Mouse (Mus musculus) kidney, embryonic 14.5 days (tissue): ENCODE results near the gene Pfdn4. TPM values are rescaled to one million over a fixed set of nuclear protein-coding genes. Genes with fewer than 3 reads are reported as not detected.

Experiments
- ATAC-seq: fragments of 200-750 bp; cut with Nextera tagmentation; 2 replicates; pipeline ENCODE4 v1.8.0; 2017; ENCODE audit warnings: moderate number of reproducible peaks, mild to moderate bottlenecking, moderate TSS enrichment, moderate library complexity; ENCODE audit not compliant: low FRiP score, low TSS enrichment
- H3K27ac ChIP-seq: fragments of 300-500 bp; sonication (generic); 2 replicates; pipeline ENCODE4 v1.5.1; 2014; ENCODE audit warnings: low read depth, mild to moderate bottlenecking, low read length, moderate library complexity, mixed read lengths
- H3K27me3 ChIP-seq: fragments of 300-500 bp; sonication (generic); 2 replicates; pipeline ENCODE4 v1.6.1; 2014; ENCODE audit warnings: mild to moderate bottlenecking, low read length; ENCODE audit not compliant: control insufficient read depth, insufficient read depth
- H3K36me3 ChIP-seq: fragments of 300-500 bp; sonication (generic); 2 replicates; pipeline ENCODE4 v1.6.1; 2014; ENCODE audit warnings: low read length, mixed read lengths; ENCODE audit not compliant: control insufficient read depth, insufficient read depth
- H3K4me1 ChIP-seq: fragments of 300-500 bp; sonication (generic); 2 replicates; pipeline ENCODE4 v1.6.1; 2014; ENCODE audit warnings: low read length, mixed read lengths; ENCODE audit not compliant: control insufficient read depth, insufficient read depth
- H3K4me2 ChIP-seq: fragments of 300-500 bp; sonication (generic); replicated peaks from 2 replicates; pipeline ENCODE4 v1.6.1; 2014; ENCODE audit warnings: low read depth, mild to moderate bottlenecking, low read length
- H3K4me3 ChIP-seq: fragments of 300-500 bp; sonication (generic); 2 replicates; pipeline ENCODE4 v1.5.1; 2014; ENCODE audit warnings: mild to moderate bottlenecking, low read length
- H3K9ac ChIP-seq: fragments of 300-500 bp; sonication (generic); 2 replicates; pipeline ENCODE4 v1.6.1; 2014; ENCODE audit warnings: low read depth, mild to moderate bottlenecking, low read length, moderate library complexity
- H3K9me3 ChIP-seq: fragments of 300-500 bp; sonication (generic); 2 replicates; pipeline ENCODE4 v1.6.1; 2016; ENCODE audit warnings: low read length; ENCODE audit not compliant: control insufficient read depth
- WGBS: fragments of 180-500 bp; shearing (Covaris S2); extraction: QIAGEN DNeasy Blood & Tissue Kit; methylation state at CpG from one replicate; pipeline ENCODE4 v1.1.7; 2014; 5-methylcytosine and 5-hydroxymethylcytosine counted together
- polyA plus RNA-seq: library from polyadenylated mRNA; unstranded; fragments of >200 nt; fragmentation: Nextera tagmentation; extraction: Ambion mirVana; gene quantifications from 2 replicates; pipeline ENCODE4 v1.2.1, GENCODE M21; 2014

The Pfdn4 gene
- polyA plus RNA-seq, 1 experiment from 2014 or later = 102 TPM

DNA sequence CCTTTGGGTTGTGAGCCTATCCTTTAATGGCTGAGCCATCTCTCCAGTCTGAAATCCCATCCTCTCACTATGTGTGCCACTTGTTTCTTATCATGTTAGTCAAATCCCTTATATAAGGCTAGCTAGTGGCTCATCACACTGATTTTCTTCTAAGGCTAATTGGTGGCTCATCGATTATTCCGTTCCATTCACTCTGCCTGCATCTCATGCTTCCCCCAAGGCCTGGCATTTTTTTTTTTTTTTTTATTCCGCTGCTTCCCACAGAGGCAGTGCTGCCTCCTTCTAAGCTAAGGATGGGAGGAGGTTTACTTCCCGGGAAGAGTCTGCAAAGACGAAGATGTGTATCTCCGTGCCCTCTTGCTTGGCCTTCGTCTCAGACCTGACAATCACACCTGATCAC, 9.0 kb upstream of the Pfdn4 start:
- no peak for ATAC-seq
- Histone ChIP-seq H3K9ac (no peak overlapping the region), H3K4me2 (no peak overlapping the region)

DNA sequence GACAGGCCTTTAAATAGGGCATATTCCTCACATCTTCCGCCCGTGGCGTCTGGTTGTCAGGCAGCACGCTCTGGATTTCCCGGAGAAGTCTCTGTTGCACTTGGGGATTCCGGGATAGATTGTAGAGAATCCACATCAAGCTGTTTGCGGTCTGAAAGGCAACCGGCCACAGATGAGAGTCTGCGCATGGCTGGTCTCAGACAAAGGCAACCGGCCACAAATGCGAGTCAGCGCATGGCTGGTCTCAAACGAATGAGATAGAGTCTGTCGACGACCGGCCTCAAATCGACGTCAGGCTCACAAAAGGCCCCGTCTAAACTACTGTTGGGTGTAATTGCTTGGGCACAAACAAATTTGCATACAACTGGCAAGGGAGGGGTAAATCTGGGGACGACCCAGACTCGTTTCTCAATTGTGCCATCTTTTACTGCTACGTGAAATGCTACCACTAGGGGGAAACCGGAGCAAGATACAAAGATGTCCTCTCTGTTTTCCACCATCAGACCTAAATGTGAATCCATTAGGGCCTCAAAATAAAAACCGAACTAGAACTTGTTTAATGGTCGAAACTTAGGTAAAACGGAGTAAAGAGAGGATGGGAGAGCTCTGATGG, 8.2 kb upstream of the Pfdn4 start:
- no peaks in the 10 kb centered on the region for H3K36me3 ChIP-seq
- no peaks in the 10 kb centered on the region for H3K9me3 ChIP-seq
- no peaks in the 10 kb centered on the region for H3K4me1 ChIP-seq
- H3K27ac ChIP-seq = no peak overlapping the region
- H3K4me3 ChIP-seq = no peak overlapping the region
- no peak overlapping the region for H3K4me2 ChIP-seq
- no peak overlapping the region for H3K9ac ChIP-seq
- H3K27me3 ChIP-seq = peaks cover 26% of the 10 kb centered on the region
- WGBS = 62% methylated on average over 26 of the region's 26 CpGs
- no peak for ATAC-seq

More for the DNA sequence above, 9.0 kb upstream of the Pfdn4 start:
- no peaks in the 10 kb centered on the region for H3K36me3 ChIP-seq
- H3K4me1 ChIP-seq = no peaks in the 10 kb centered on the region
- peaks cover 20% of the 10 kb centered on the region for H3K27me3 ChIP-seq
- no peak overlapping the region for H3K4me3 ChIP-seq
- 78% methylated on average over 7 of the region's 7 CpGs for WGBS
- no peaks in the 10 kb centered on the region for H3K9me3 ChIP-seq
- H3K27ac ChIP-seq = no peak overlapping the region

DNA sequence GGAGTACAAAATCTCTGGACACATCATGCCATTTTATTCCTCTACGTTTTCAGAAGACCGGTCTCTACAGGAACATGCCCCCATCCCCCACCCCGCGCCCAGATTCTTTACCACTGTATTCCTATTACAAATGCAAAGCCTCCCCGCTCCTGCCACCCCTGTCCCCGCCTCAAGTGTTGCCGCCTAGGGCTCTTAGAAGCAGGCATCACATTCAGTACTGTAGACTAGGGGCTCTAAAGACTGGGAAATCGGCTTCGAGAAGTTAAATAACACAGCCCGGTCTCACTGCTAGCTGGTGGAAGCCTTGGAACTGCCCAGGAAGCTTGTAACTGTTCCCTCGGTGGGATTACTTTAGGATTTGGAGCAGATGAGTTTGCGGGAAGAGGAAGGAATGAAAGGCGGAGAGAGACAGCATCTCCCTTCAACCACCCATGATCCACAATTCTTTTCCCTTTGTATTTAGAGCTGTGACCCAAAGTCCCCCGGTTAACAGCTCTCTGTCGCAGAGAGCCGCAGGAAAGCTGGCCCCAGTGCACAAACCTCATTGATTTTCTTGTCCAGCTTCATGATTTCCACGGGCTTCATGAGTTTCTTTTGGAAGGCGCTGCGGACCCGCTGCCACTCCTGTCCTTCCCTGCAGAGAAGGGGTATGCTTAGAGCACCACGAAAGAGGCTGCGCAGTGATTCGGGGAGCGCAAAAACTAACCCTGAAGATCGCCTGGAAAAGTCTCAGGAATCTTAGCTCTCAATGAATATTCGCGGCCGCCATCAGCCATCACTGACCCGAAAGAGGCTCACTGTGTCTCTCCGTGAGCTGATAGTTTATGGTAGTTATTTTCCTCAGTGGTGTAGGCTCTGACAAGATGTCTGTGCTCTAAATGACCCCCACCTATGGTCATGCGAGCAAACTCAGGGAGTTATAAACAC, 1.2 kb upstream of the Pfdn4 start:
- no peak overlapping the region for H3K27ac ChIP-seq
- no peak overlapping the region for H3K4me2 ChIP-seq
- ATAC-seq = no peak
- H3K4me1 ChIP-seq = peaks cover 13% of the 10 kb centered on the region; the same call in 1 of the 2 replicates
- 6% methylated on average over 31 of the region's 31 CpGs for WGBS
- no peaks in the 10 kb centered on the region for H3K36me3 ChIP-seq
- no peaks in the 10 kb centered on the region for H3K9me3 ChIP-seq
- H3K9ac ChIP-seq = no peak overlapping the region
- peaks cover 78% of the 10 kb centered on the region for H3K27me3 ChIP-seq
- H3K4me3 ChIP-seq = no peak overlapping the region; the same call in 1 of the 2 replicates

DNA sequence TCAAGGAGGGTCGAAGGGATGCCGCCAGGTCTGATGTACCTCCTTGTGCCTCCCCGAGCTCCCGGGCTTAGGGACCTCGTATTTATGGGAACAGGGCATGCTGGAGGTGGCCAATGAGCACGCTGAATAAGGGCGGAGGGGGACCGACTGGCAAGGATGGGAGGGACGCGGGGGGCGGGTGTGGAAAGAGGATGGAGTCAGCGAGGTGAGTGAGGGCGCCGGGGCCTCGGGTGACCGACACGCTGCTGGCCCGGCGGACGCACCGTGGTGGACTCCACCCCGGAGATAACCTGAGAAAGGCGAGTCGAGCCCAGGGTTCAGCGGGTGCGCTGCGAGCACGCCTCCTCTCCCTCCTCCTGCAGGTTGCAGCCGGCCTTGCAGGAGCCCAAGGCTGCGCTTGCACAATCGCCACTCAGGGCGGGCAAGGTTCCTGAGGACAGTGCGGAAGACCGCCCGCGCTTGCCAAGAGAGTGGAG, 901 bp downstream of the Pfdn4 start, which contains the start of gene Cyp24a1:
Cyp24a1 (minus strand) TSS at position 55 of the 476 bp plus-strand sequence.
- H3K4me1 ChIP-seq = peaks cover 13% of the 10 kb centered on the region; the same call in 1 of the 2 replicates
- ATAC-seq = peak; percentile 90
- H3K9ac ChIP-seq = no peak within 1 kb of the TSS
- no peaks in the 10 kb centered on the region for H3K36me3 ChIP-seq
- under 1% methylated on average over 32 of the region's 36 CpGs for WGBS
- H3K27ac ChIP-seq = no peak within 1 kb of the TSS
- H3K4me3 ChIP-seq = peak within 1 kb of the TSS; percentile 25
- no peaks in the 10 kb centered on the region for H3K9me3 ChIP-seq
- peak within 1 kb of the TSS; percentile 38 for H3K4me2 ChIP-seq
- H3K27me3 ChIP-seq = peaks cover 67% of the 10 kb centered on the region

DNA sequence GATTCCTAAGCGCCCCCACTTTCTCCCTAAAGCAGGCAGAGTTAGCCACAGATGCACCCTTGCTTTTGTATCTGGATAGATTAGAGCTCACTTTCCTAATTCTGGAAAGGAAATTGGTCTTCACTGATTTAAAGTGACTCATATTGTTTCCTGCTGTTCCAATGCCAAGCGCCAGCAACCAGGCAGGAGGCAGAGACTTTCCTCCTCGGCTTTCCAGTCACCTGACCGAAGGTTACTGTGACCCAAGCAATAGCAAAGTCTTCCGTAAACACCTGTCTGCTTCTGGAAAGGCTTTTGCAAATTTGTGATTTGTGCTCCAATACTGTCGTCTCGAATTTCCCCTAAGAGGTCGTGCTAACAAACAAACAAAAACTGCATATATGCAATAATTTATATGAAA, 1.8 kb downstream of the Pfdn4 start:
- Histone ChIP-seq H3K4me3 (no peak overlapping the region), H3K9me3 (no peaks in the 10 kb centered on the region), H3K9ac (no peak overlapping the region), H3K4me2 (no peak overlapping the region), H3K4me1 (peaks cover 13% of the 10 kb centered on the region; the same call in 1 of the 2 replicates), H3K27ac (no peak overlapping the region), H3K27me3 (peaks cover 60% of the 10 kb centered on the region), H3K36me3 (no peaks in the 10 kb centered on the region)
- WGBS = 16% methylated on average over 8 of the region's 8 CpGs
- ATAC-seq = no peak

DNA sequence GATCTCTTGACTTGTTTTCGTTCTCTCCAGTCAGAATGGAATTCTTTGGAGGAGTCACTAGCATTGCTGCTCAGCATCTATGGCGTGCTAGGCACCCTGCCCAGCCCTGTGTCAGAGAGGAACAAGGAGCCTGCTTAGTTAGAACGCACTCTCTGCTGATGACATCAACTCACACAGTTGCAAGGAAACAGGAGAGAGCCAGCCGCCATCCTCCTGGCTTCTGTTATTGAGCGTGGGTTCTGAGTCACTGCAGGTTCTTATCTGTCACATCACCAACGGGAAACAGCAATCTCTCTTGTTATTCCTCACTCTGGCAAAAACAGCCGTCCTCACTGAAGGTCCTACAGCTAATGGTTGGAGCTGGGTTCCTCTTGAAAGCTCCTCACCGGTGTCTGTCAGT, 7.1 kb downstream of the Pfdn4 start:
- H3K9me3 ChIP-seq = no peaks in the 10 kb centered on the region
- H3K27ac ChIP-seq = no peak overlapping the region
- H3K9ac ChIP-seq = no peak overlapping the region
- no peak for ATAC-seq
- H3K4me2 ChIP-seq = no peak overlapping the region
- WGBS = 47% methylated on average over 8 of the region's 8 CpGs
- H3K36me3 ChIP-seq = no peaks in the 10 kb centered on the region
- 0 out of 2 replicates have a peak, but pooled peaks cover 3% of the 10 kb centered on the region for H3K4me1 ChIP-seq
- H3K27me3 ChIP-seq = peaks cover 15% of the 10 kb centered on the region
- H3K4me3 ChIP-seq = no peak overlapping the region

DNA sequence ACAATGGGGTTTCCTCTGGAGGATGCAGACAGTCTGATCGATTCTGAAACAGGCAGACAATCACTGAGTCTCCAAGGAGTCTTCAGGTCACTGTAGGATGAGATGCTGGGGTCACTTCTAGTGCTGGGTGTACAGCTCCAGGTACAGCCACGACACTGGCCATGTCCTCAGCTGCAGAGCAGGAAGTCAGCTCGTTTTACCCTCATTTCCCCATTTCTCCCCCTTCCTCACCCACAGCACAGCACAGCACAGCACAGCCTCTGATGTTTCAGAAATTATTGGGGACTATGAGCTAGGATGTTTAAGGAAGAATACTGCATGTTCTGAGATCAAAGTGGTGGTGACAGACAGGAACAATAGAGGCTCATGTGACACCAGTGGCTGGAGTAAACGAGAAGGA, 7.8 kb downstream of the Pfdn4 start:
- peaks cover 8% of the 10 kb centered on the region for H3K27me3 ChIP-seq
- 33% methylated on average over 4 of the region's 4 CpGs for WGBS

DNA sequence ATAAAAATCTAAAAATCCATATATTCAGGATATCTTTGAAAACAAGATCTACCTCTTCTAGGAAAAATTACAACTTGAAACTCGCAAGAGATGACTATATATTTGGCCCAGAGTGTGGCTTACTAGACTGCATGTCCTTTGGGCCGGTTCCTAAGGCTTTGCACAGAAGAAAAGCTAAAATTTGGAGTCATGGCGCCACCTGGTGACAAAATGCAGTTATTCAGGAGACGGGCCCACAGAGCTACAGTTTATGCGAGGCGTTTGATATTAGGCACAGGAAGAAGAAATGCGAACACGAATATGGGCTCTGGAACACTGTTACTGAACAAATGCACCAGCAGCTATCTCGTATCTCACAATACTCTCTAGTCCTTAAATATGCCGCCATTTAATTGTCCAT, 11.5 kb downstream of the Pfdn4 start:
- Histone ChIP-seq H3K4me3 (no peak overlapping the region), H3K36me3 (no peaks in the 10 kb centered on the region), H3K4me2 (no peak overlapping the region), H3K27ac (no peak overlapping the region), H3K27me3 (peaks cover 7% of the 10 kb centered on the region), H3K9me3 (no peaks in the 10 kb centered on the region), H3K9ac (no peak overlapping the region), H3K4me1 (peaks cover 12% of the 10 kb centered on the region; the same call in 1 of the 2 replicates)
- no peak for ATAC-seq
- 5% methylated on average over 10 of the region's 10 CpGs for WGBS

More for the DNA sequence above, 7.8 kb downstream of the Pfdn4 start:
- H3K4me2 ChIP-seq = no peak overlapping the region
- no peaks in the 10 kb centered on the region for H3K9me3 ChIP-seq
- no peak overlapping the region for H3K4me3 ChIP-seq
- no peaks in the 10 kb centered on the region for H3K36me3 ChIP-seq
- H3K4me1 ChIP-seq = 0 out of 2 replicates have a peak, but pooled peaks cover 3% of the 10 kb centered on the region
- no peak for ATAC-seq
- no peak overlapping the region for H3K27ac ChIP-seq
- H3K9ac ChIP-seq = no peak overlapping the region
